Mouse (Mus musculus) stomach, embryonic 16.5 days (tissue): Measurements from ENCODE around the gene Adk. TPM values are rescaled to one million over a fixed set of nuclear protein-coding genes. Genes with fewer than 3 reads are reported as not detected.
A peak's percentile ranks its signal among the peaks of the same experiment; 100 is the strongest.

Experiments
- ATAC-seq: fragments of 200-750 bp; cut with Nextera tagmentation; 2 replicates; pipeline ENCODE4 v1.8.0; 2017; ENCODE audit warnings: moderate number of reproducible peaks, moderate TSS enrichment; ENCODE audit not compliant: insufficient read depth, low FRiP score
- H3K27ac ChIP-seq: fragments of 300-500 bp; sonication (generic); 2 replicates; pipeline ENCODE4 v1.5.1; 2014; ENCODE audit warnings: low read length
- H3K27me3 ChIP-seq: fragments of 300-500 bp; sonication (generic); 2 replicates; pipeline ENCODE4 v1.6.1; 2014; ENCODE audit warnings: low read length, control low read depth, mixed read lengths; ENCODE audit not compliant: control insufficient read depth, insufficient read depth
- H3K36me3 ChIP-seq: fragments of 300-500 bp; sonication (generic); 2 replicates; pipeline ENCODE4 v1.6.1; 2014; ENCODE audit warnings: low read length; ENCODE audit not compliant: control insufficient read depth, insufficient read depth
- H3K4me1 ChIP-seq: fragments of 300-500 bp; sonication (generic); 2 replicates; pipeline ENCODE4 v1.6.1; 2014; ENCODE audit warnings: low read length, control low read depth, mixed read lengths; ENCODE audit not compliant: control insufficient read depth, insufficient read depth
- H3K4me2 ChIP-seq: fragments of 300-500 bp; sonication (generic); 2 replicates; pipeline ENCODE4 v1.6.1; 2014; ENCODE audit warnings: low read depth, low read length, mixed read lengths
- H3K4me3 ChIP-seq: fragments of 300-500 bp; sonication (generic); replicated peaks from 2 replicates; pipeline ENCODE4 v1.5.1; 2014; ENCODE audit warnings: mild to moderate bottlenecking, low read length
- H3K9ac ChIP-seq: fragments of 300-500 bp; sonication (generic); 2 replicates; pipeline ENCODE4 v1.6.1; 2014; ENCODE audit warnings: low read length
- H3K9me3 ChIP-seq: fragments of 300-500 bp; sonication (generic); replicated peaks from 2 replicates; pipeline ENCODE4 v1.6.1; 2016; ENCODE audit warnings: low read length, control low read depth; ENCODE audit not compliant: control insufficient read depth
- WGBS: fragments of 180-500 bp; shearing (Covaris S2); extraction: QIAGEN DNeasy Blood & Tissue Kit; methylation state at CpG from one replicate; pipeline ENCODE4 v1.1.7; 2014; 5-methylcytosine and 5-hydroxymethylcytosine counted together
- polyA plus RNA-seq: library from polyadenylated mRNA; unstranded; fragments of >200 nt; fragmentation: Nextera tagmentation; extraction: Ambion mirVana; gene quantifications from 2 replicates; pipeline ENCODE4 v1.2.1, GENCODE M21; 2015

Adk gene
- polyA plus RNA-seq, 1 experiment from 2014 or later: 151 TPM

- Histone ChIP-seq H3K9me3 (no peaks in the 10 kb centered on the region), H3K4me3 (no peak overlapping the region), H3K36me3 (no peaks in the 10 kb centered on the region), H3K27me3 (no peaks in the 10 kb centered on the region), H3K4me2 (no peak overlapping the region), H3K9ac (no peak overlapping the region), H3K27ac (no peak overlapping the region), H3K4me1 (peaks cover 2% of the 10 kb centered on the region; the same call in 1 of the 2 replicates)
- 82% methylated on average over 6 of the region's 6 CpGs for WGBS
- no peak for ATAC-seq
Observed at GRCm38 (mm10) chr14:21223456-21223855, 171.1 kb downstream of the Adk start.

- Histone ChIP-seq H3K4me2 (no peak overlapping the region), H3K4me1 (peaks cover 2% of the 10 kb centered on the region; the same call in 1 of the 2 replicates), H3K27ac (no peak overlapping the region), H3K9me3 (no peaks in the 10 kb centered on the region), H3K9ac (no peak overlapping the region), H3K36me3 (no peaks in the 10 kb centered on the region), H3K4me3 (no peak overlapping the region), H3K27me3 (no peaks in the 10 kb centered on the region)
- 73% methylated on average over 3 of the region's 3 CpGs for WGBS
- no peak for ATAC-seq
Observed at GRCm38 (mm10) chr14:21223971-21224635, 171.7 kb downstream of the Adk start.

- Histone ChIP-seq H3K27ac (no peak overlapping the region), H3K27me3 (no peaks in the 10 kb centered on the region), H3K4me3 (no peak overlapping the region), H3K4me1 (no peaks in the 10 kb centered on the region), H3K4me2 (no peak overlapping the region), H3K36me3 (no peaks in the 10 kb centered on the region), H3K9ac (no peak overlapping the region), H3K9me3 (no peaks in the 10 kb centered on the region)
- 93% methylated on average over 2 of the region's 2 CpGs for WGBS
- ATAC-seq: no peak
Observed at GRCm38 (mm10) chr14:21237051-21237450, 184.7 kb downstream of the Adk start.

GRCm38 (mm10) chr14:21241105-21241504 lies 188.7 kb downstream of the Adk start:
- no peak for ATAC-seq

GRCm38 (mm10) chr14:21251386-21251785 lies 199.0 kb downstream of the Adk start:
- Histone ChIP-seq H3K9me3 (no peaks in the 10 kb centered on the region), H3K36me3 (no peaks in the 10 kb centered on the region), H3K27ac (no peak overlapping the region), H3K4me1 (peaks cover 10% of the 10 kb centered on the region; the same call in 1 of the 2 replicates), H3K4me2 (no peak overlapping the region), H3K27me3 (no peaks in the 10 kb centered on the region), H3K4me3 (no peak overlapping the region), H3K9ac (no peak overlapping the region)
- WGBS: 81% methylated on average over 5 of the region's 5 CpGs
- no peak for ATAC-seq

More at GRCm38 (mm10) chr14:21241105-21241504, 188.7 kb downstream of the Adk start:
- H3K9ac ChIP-seq: no peak overlapping the region
- 58% methylated on average over 5 of the region's 5 CpGs for WGBS
- H3K36me3 ChIP-seq: no peaks in the 10 kb centered on the region
- H3K4me2 ChIP-seq: no peak overlapping the region
- no peak overlapping the region for H3K27ac ChIP-seq
- H3K9me3 ChIP-seq: no peaks in the 10 kb centered on the region
- no peak overlapping the region for H3K4me3 ChIP-seq
- no peaks in the 10 kb centered on the region for H3K4me1 ChIP-seq
- no peaks in the 10 kb centered on the region for H3K27me3 ChIP-seq

- 36% methylated on average over 7 of the region's 7 CpGs for WGBS
- ATAC-seq: peak; percentile 56; the same call in 1 of the 2 replicates
Observed at GRCm38 (mm10) chr14:21252326-21252886, 200.0 kb downstream of the Adk start.

GRCm38 (mm10) chr14:21253321-21253992 lies 201.1 kb downstream of the Adk start:
- H3K9ac ChIP-seq: no peak overlapping the region
- no peak for ATAC-seq
- whole genome bisulfite sequencing: 54% methylated on average over 5 of the region's 5 CpGs
- H3K4me2 ChIP-seq: no peak overlapping the region
- no peak overlapping the region for H3K4me3 ChIP-seq
- H3K36me3 ChIP-seq: no peaks in the 10 kb centered on the region
- peaks cover 10% of the 10 kb centered on the region; the same call in 1 of the 2 replicates for H3K4me1 ChIP-seq
- H3K27ac ChIP-seq: no peak overlapping the region
- no peaks in the 10 kb centered on the region for H3K27me3 ChIP-seq
- no peaks in the 10 kb centered on the region for H3K9me3 ChIP-seq

More at GRCm38 (mm10) chr14:21252326-21252886, 200.0 kb downstream of the Adk start:
- Histone ChIP-seq H3K4me3 (no peak overlapping the region), H3K27me3 (no peaks in the 10 kb centered on the region), H3K4me2 (no peak overlapping the region), H3K9ac (no peak overlapping the region), H3K4me1 (peaks cover 10% of the 10 kb centered on the region; the same call in 1 of the 2 replicates), H3K36me3 (no peaks in the 10 kb centered on the region), H3K27ac (peak overlapping the region; percentile 18), H3K9me3 (no peaks in the 10 kb centered on the region)

GRCm38 (mm10) chr14:21253993-21254339 lies 201.6 kb downstream of the Adk start:
- Histone ChIP-seq H3K4me2 (no peak overlapping the region), H3K9me3 (no peaks in the 10 kb centered on the region), H3K4me1 (peaks cover 10% of the 10 kb centered on the region; the same call in 1 of the 2 replicates), H3K27ac (no peak overlapping the region), H3K27me3 (no peaks in the 10 kb centered on the region), H3K36me3 (no peaks in the 10 kb centered on the region), H3K9ac (no peak overlapping the region), H3K4me3 (no peak overlapping the region)
- no peak for ATAC-seq
- WGBS: 65% methylated on average over 2 of the region's 2 CpGs

GRCm38 (mm10) chr14:21268229-21268628 lies 215.9 kb downstream of the Adk start:
- no peak for ATAC-seq
- Histone ChIP-seq H3K4me1 (no peaks in the 10 kb centered on the region; the same call in 1 of the 2 replicates), H3K36me3 (no peaks in the 10 kb centered on the region), H3K9ac (no peak overlapping the region), H3K27me3 (no peaks in the 10 kb centered on the region), H3K4me2 (no peak overlapping the region), H3K27ac (no peak overlapping the region), H3K4me3 (no peak overlapping the region), H3K9me3 (no peaks in the 10 kb centered on the region)
- WGBS: 89% methylated on average over 8 of the region's 8 CpGs
